Mouse (Mus musculus): ENCODE measurements around the gene Acvr1.

The Acvr1 gene

DNA sequence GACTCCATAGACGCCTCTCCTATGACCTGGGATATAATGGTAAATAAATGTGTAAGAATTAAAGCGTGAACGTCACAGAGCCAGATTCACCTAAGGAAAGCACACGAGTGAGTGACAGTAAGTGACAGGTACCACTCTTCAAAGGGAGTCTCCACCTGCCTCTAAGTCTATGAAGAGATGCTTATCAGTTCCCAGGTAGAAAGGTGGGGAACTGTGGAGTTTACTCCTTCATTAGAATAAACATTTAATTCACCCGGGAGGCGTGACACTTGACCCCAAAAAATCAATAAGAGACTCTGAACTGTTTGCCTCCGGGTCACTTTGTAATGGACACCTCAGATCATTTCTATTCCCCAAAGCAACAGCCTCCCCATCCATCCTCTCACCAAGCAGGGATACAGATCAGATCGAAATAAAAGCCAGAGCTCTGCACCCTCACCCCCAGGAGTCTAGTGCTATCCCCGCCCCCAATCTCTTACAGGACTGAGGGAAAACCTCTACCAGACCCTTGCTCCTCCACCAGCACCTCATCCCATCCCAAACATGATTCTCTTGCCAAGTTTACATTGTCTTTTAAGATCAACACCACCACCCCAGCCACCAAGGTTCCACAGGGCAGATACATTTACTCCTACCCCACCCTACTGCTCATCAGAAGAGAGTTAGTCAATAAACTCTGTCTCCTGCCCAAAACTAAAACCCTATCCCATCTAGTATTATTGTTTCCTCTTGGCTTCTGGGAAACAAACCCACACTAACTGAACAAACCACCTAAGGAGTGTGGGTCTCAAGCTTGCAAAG lies 9.7 kb downstream of the Acvr1 start:
- no peak for DNase-seq (ENCODE audit: low spot score in 2 of 2)

DNA sequence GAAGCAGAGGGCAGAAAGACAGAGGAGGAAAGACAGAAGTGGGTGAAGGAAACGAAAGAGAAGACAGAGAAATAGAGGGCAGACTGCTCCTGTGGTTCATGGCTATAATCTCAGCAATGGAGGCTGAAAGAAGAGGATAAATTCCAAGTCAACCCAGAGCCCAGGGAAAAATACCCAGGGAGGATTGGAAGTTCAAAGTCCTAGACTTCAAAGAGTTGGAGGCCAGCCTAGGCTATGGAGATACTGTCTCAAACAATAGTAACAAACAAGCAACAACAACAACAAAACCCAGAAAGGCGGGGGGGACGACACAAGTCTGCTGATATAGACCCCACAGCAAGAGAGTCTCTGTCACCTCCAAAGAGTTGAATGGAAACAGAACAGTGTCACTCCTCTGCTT lies 14.7 kb downstream of the Acvr1 start:
- DNase-seq (ENCODE audit: low spot score in 2 of 2) = no peak

GRCm38 (mm10) chr2:58551866-58552265 lies 15.1 kb downstream of the Acvr1 start:
- DNase-seq (ENCODE audit: low spot score in 2 of 2) = no peak

- no peak for DNase-seq (ENCODE audit: low spot score in 2 of 2)
Observed at GRCm38 (mm10) chr2:58550488-58550887, 16.5 kb downstream of the Acvr1 start.

DNA sequence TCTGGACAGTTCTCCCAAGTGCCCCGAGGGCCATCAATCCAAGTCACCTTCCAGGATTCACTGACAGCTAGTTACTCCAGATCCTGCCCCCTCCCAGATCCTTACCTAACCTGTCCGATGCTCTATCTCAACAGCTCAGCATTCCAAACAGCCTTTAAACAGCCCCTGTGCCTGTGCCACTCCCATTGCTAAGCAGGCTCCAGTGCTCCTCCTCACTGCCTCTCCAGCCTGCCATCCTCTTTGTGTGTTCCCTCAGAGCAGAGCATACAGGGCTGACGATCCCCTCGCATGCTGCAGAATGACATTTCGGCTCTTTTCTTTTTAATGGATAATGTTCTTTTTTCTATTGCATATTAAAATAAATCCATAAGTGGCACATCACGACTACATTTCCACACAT lies 17.0 kb downstream of the Acvr1 start:
- no peak for DNase-seq (ENCODE audit: low spot score in 2 of 2)

- no peak for DNase-seq (ENCODE audit: low spot score in 2 of 2)
Observed at GRCm38 (mm10) chr2:58548943-58549342, 18.0 kb downstream of the Acvr1 start.

DNA sequence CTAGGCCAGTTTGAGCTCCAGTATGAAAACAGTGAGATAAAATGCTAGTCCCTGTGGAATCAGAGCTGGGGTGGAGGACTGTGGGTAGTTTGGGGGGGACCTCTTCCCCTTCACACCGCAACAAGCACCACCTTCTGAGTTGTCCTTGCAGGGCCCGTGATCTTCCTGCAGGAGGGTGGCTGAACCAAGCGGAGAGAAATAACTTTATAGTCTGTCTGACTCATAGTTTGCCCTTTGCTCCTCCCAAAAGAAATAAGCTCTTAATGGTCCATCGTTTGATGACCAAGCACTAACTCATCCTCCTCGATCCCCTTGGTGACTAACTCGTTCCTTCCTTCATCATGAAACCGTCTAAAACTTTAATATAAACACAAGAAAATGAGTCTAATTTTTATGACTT lies 20.7 kb downstream of the Acvr1 start:
- no peak for DNase-seq (ENCODE audit: low spot score in 2 of 2)

DNA sequence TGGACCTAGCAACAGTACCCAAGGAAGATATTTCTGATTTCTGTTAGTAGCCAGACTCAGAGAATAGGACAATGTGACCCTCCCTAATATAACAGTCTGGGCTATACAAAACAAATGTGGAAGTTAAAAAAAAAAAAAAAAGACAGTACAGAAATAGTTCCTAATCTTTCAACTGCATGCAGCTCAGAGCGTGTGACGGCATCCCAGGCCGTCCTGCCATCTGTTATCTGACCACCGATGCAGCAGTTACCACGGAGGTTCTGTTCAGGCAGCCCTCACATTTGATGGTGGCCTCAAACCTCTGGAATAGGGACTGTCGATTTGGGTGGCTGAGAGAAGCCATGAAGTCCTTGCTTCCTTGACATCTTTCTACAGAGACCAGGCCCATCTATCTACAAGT lies 22.6 kb downstream of the Acvr1 start:
- DNase-seq (ENCODE audit: low spot score in 2 of 2) = no peak

GRCm38 (mm10) chr2:58543252-58543651 lies 23.7 kb downstream of the Acvr1 start:
- DNase-seq (ENCODE audit: low spot score in 2 of 2) = no peak

GRCm38 (mm10) chr2:58538196-58538595 lies 28.8 kb downstream of the Acvr1 start:
- DNase-seq (ENCODE audit: low spot score in 2 of 2) = no peak

DNA sequence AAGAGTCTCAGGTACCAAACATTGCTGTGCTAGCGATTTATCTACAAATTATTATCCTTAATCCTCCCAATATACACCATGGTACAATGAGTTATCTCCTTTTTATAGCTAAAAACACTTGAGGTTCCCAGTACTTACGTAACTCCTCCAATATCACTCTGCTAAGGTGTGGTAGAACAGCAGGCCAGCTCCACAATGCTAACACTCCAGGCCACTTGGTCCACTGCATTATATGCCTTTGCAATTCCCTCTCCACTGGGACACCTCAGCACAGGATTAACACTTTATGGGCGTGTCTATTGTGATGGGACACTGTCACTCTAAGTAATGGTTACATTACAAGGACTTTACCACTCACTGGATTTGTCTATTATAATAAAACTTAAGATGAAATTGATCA lies 30.2 kb downstream of the Acvr1 start:
- no peak for DNase-seq (ENCODE audit: low spot score in 2 of 2)

GRCm38 (mm10) chr2:58535233-58535632 lies 31.7 kb downstream of the Acvr1 start:
- DNase-seq (ENCODE audit: low spot score in 2 of 2) = no peak

GRCm38 (mm10) chr2:58534379-58534778 lies 32.6 kb downstream of the Acvr1 start:
- DNase-seq (ENCODE audit: low spot score in 2 of 2) = no peak

DNA sequence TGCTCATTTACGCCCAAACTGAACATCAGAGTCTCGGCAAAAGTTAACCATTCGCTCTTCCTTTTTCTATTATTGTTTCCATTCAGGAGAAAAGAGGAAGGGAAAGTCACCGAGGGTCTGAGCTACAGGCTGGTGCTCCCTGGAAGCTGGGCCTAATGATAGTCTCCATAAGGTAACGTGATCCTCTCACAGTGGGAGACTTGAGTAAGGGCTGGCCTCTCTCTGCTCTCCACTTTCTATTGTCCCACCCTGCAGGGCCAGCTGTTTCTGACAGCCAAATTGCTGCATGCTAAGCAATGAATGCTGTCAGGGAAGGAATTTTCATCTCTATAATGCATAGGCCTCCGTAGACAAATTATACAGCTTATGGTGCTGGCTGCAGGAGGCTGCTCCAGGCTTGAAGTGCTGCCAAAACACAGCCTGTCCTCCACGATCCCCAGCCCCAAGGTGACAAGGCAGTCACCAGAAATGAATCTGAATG lies 33.4 kb downstream of the Acvr1 start:
- DNase-seq (ENCODE audit: low spot score in 2 of 2) = no peak

DNA sequence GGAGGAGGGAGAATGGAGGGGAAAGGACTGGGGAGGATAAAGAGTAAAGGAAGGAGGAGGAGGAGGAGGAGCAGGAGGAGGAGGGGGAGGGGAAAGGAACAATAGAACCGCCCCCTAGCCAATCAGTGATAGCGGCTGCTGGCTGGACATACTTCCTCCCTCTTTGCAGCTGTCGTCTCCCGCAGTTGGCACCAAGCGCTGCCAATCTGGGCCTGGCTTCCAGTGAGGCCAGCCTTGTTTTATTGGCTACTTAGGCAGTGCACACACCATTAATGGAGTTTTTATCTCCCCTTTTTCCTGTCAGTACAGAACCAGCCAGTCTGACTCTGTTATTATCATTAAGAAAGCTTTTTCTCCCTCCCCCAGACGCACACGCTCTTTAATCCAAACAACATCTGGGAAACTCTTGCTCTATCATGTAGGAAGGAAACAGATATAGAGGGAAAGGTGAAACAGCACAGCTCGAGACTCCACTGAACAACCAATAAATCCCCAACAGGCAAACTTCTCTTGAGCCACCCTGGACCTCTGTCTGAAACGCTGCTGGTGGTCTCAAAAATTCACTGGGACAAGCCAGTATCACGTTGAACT lies 34.6 kb downstream of the Acvr1 start:
- DNase-seq (ENCODE audit: low spot score in 2 of 2) = no peak

- DNase-seq (ENCODE audit: low spot score in 2 of 2) = no peak
Observed at GRCm38 (mm10) chr2:58530521-58530920, 36.4 kb downstream of the Acvr1 start.

DNA sequence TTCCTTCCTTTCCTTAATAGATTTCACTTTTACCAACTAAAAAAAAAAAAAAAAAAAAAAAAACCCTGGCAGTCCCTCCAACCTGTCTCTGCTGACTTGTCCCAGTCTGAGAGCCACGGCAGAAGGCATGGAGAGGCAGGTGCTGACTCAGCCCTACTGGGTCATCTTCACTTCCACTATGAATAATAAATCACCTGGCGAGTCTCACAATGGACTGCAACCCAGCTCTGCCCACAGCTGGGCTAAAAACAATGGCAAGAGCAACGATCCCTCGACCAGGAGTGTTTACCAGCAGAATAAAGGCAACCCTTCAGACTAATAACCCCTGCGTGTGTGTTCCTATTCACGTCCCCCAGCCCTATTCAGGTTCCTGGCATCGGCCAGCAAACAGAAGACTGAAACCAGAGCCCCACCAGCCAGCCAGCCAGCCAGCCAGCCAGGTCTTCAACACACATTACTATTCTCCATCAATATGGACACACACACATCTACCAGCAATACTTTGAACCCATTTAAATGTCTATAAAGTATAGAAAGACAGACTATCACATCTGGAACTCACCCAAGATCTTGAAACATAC lies 37.0 kb downstream of the Acvr1 start:
- DNase-seq (ENCODE audit: low spot score in 2 of 2) = no peak

DNA sequence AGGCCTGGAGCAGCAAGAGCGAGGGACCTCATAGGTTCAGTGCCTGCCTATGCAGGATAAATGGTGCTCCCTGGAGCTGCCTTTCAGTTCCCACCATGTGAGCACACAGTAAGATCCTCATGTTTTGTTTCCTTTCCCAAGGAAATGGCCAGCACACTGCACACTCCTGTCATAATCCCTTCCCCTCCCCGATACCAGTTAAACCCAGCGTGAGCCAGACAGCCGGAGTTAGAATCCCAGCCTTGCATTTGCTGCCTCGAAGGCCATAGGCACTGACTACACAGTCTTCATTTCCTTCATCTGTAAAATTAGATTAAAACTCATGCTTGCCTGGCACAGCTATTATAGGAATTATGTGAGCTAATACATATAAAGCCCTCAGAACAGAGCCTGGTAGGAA lies 37.6 kb downstream of the Acvr1 start:
- DNase-seq (ENCODE audit: low spot score in 2 of 2) = no peak

- no peak for DNase-seq (ENCODE audit: low spot score in 2 of 2)
Observed at GRCm38 (mm10) chr2:58527786-58528185, 39.2 kb downstream of the Acvr1 start.

DNA sequence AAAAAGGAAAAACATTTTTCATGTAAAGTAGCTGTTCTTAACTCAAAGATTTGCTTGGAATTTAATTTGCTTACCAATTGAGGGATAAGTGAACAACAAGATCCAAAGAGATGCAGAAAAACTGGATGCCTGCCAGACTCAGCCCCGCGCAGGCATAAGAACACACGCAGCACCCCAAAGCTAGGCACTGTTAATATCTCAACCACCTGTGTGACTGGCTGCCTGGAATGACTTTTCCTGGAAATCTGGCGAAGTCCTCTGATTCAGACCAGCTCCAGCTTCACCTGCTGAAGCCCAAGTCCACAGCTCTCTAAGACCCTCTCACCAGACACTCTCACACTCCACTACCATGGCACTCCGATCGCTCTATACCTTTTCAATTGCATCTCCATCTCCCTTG lies 42.6 kb downstream of the Acvr1 start:
- DNase-seq (ENCODE audit: low spot score in 2 of 2) = no peak

DNA sequence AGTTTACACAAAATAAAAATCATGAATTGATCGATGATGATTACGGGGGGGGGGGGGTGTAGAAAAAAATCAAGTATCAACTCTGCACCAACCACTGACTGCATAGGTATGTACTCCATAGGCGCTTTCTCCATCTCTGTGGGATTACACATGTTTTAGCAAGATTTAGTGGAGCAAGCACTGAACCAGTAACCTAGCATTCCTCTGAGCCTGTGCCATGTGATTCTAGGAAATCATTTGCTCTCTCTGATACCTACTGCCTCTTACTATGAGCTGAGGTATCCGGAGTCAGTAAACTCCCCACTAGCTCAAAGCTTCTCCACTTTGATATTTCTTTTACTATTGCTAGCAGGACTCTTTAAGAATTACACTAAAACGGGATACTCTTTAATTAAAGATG lies 43.1 kb downstream of the Acvr1 start:
- DNase-seq (ENCODE audit: low spot score in 2 of 2) = no peak

- no peak for DNase-seq (ENCODE audit: low spot score in 2 of 2)
Observed at GRCm38 (mm10) chr2:58523097-58523496, 43.9 kb downstream of the Acvr1 start.

DNA sequence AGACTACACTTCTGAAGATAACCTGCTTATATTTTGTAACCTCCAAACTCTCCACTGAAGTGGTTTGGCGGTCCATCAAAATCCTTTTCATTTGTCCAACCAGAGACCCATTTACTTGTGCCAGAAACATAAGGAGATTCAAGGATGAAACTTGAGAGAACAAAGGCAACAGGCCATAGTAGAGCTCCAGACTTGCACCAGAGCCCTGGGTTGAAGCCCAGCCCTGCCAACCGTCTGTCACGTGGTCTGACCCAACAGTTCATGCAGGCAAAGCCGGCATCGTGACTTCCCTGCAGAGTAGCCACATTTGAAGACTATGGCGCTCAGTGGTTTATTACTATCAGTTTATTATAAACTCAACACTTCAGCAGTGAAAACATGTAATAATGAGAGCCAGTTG lies 45.3 kb downstream of the Acvr1 start:
- DNase-seq (ENCODE audit: low spot score in 2 of 2) = no peak
